Mouse (Mus musculus): ENCODE results near the gene Gsta2.
"Not testable (repeated sequence)": the region's sequence is repeated elsewhere in the genome, so short reads cannot be mapped to it uniquely, and the experiment has no call there.

The Gsta2 gene

GRCm38 (mm10) chr9:78351504-78352220 is 3.9 kb downstream of the Gsta2 start:
- POLR2A ChIA-PET, result interaction anchor here in 3 of 4 experiments (0.6 to 15.5 kb wide), 11 partner anchors 9 to 131 kb away, joined by 3 to 455 read pairs (median 4); partner anchors contain the start of genes Dppa5a (in 2 of the 3) and Ooep (in 1 of the 3)
- CTCF ChIA-PET, result interaction anchor here (0.5 to 1.3 kb wide), 4 partner anchors 9 to 35 kb away, joined by 3 to 5 read pairs (median 4); no protein-coding TSS in a partner anchor

- ChIA-PET POLR2A (interaction anchor here (0.5 to 15.5 kb wide), 12 partner anchors 11 to 777 kb away, joined by 3 to 455 read pairs (median 7); partner anchors contain the start of genes Dppa5a (in 1 of the 4) and Ooep (in 1 of the 4)), CTCF (interaction anchor here in 1 of 4 experiments (1.3 kb wide), 1 partner anchor 19 kb away, joined by 6 read pairs; no protein-coding TSS in a partner anchor)
Measured at GRCm38 (mm10) chr9:78350007-78350406, 5.6 kb downstream of the Gsta2 start.

GRCm38 (mm10) chr9:78349141-78349540 is 6.4 kb downstream of the Gsta2 start:
- POLR2A ChIA-PET, result interaction anchor here in 3 of 4 experiments (0.6 to 2.5 kb wide), 10 partner anchors 9 to 132 kb away, joined by 3 to 7 read pairs (median 4); partner anchors contain the start of gene Dppa5a (in 2 of the 3)
- CTCF ChIA-PET, result interaction anchor here in 2 of 4 experiments (1.3 kb wide), 2 partner anchors 11 to 18 kb away, joined by 3 to 6 read pairs; no protein-coding TSS in a partner anchor

GRCm38 (mm10) chr9:78348206-78349004 is 7.2 kb downstream of the Gsta2 start:
- ChIA-PET CTCF (interaction anchor here in 1 of 4 experiments (1.3 kb wide), 1 partner anchor 10 kb away, joined by 3 read pairs; no protein-coding TSS in a partner anchor), POLR2A (interaction anchor here in 3 of 4 experiments (0.6 to 2.5 kb wide), 12 partner anchors 9 to 133 kb away, joined by 3 to 7 read pairs (median 4); partner anchors contain the start of gene Dppa5a (in 2 of the 3))

GRCm38 (mm10) chr9:78347004-78347403 is 8.6 kb downstream of the Gsta2 start:
- ChIA-PET CTCF (no interaction called here), POLR2A (no interaction called here)

GRCm38 (mm10) chr9:78345235-78345634 is 10.4 kb downstream of the Gsta2 start:
- CTCF ChIA-PET, result interaction anchor here in 2 of 4 experiments (0.6 to 0.9 kb wide), 2 partner anchors 51 to 601 kb away, joined by 4 to 6 read pairs; no protein-coding TSS in a partner anchor
- POLR2A ChIA-PET, result interaction anchor here in 3 of 4 experiments (0.7 to 1.6 kb wide), 4 partner anchors 12 to 84 kb away, joined by 4 to 7 read pairs (median 4); no protein-coding TSS in a partner anchor

GRCm38 (mm10) chr9:78343055-78343454 is 12.5 kb downstream of the Gsta2 start:
- ChIA-PET CTCF (interaction anchor here in 2 of 4 experiments (0.6 to 1.2 kb wide), 2 partner anchors 42 to 47 kb away, joined by 3 to 5 read pairs; no protein-coding TSS in a partner anchor), POLR2A (interaction anchor here in 2 of 4 experiments (1.0 to 1.7 kb wide), 7 partner anchors 17 to 152 kb away, joined by 3 to 5 read pairs (median 3); no protein-coding TSS in a partner anchor)

GRCm38 (mm10) chr9:78342494-78342893 is 13.1 kb downstream of the Gsta2 start:
- ChIA-PET POLR2A (interaction anchor here in 2 of 4 experiments (0.9 to 1.7 kb wide), 7 partner anchors 14 to 151 kb away, joined by 3 to 5 read pairs (median 3); no protein-coding TSS in a partner anchor), CTCF (interaction anchor here in 2 of 4 experiments (0.6 to 1.2 kb wide), 3 partner anchors 16 to 47 kb away, joined by 3 to 5 read pairs (median 3); no protein-coding TSS in a partner anchor)

- CTCF ChIA-PET, result interaction anchor here (0.6 to 1.8 kb wide), 31 partner anchors 9 to 227 kb away, joined by 3 to 29 read pairs (median 3); partner anchors contain the start of gene Ddx43 (in 1 of the 4)
- POLR2A ChIA-PET, result interaction anchor here in 3 of 4 experiments (0.6 to 1.8 kb wide), 11 partner anchors 19 to 149 kb away, joined by 3 to 9 read pairs (median 4); partner anchors contain the start of gene Dppa5a (in 1 of the 3)
Measured at GRCm38 (mm10) chr9:78340324-78340723, 15.3 kb downstream of the Gsta2 start.

- POLR2A ChIA-PET, result not testable (repeated sequence)
- CTCF ChIA-PET, result interaction anchor here in 1 of 4 experiments (0.5 kb wide), 1 partner anchor 93 kb away, joined by 3 read pairs; no protein-coding TSS in a partner anchor
Measured at GRCm38 (mm10) chr9:78337050-78337449, 18.5 kb downstream of the Gsta2 start.

- POLR2A ChIA-PET, result not testable (repeated sequence)
- CTCF ChIA-PET, result interaction anchor here in 1 of 4 experiments (0.6 kb wide), 1 partner anchor 210 kb away, joined by 7 read pairs; no protein-coding TSS in a partner anchor
Measured at GRCm38 (mm10) chr9:78327289-78327688, 28.3 kb downstream of the Gsta2 start, which contains the start of gene Omt2b. TSS of gene Omt2b (plus strand) at chr9:78327589.

GRCm38 (mm10) chr9:78319499-78319898 is 36.1 kb downstream of the Gsta2 start:
- POLR2A ChIA-PET, result no interaction called here
- CTCF ChIA-PET, result no interaction called here

- ChIA-PET CTCF (no interaction called here), POLR2A (no interaction called here)
Measured at GRCm38 (mm10) chr9:78314696-78315095, 40.9 kb downstream of the Gsta2 start, which contains the start of gene Omt2a. TSS of gene Omt2a (minus strand) at chr9:78314796.

- CTCF ChIA-PET, result not testable (repeated sequence)
- POLR2A ChIA-PET, result interaction anchor here in 1 of 4 experiments (0.5 kb wide), 1 partner anchor 116 kb away, joined by 3 read pairs; no protein-coding TSS in a partner anchor
Measured at GRCm38 (mm10) chr9:78308122-78308521, 47.5 kb downstream of the Gsta2 start.

- CTCF ChIA-PET, POLR2A ChIA-PET: not testable (repeated sequence)
Measured at GRCm38 (mm10) chr9:78299143-78299542, 56.4 kb downstream of the Gsta2 start.

- ChIA-PET CTCF (no interaction called here), POLR2A (no interaction called here)
Measured at GRCm38 (mm10) chr9:78298232-78298631, 57.4 kb downstream of the Gsta2 start.

GRCm38 (mm10) chr9:78296089-78296488 is 59.5 kb downstream of the Gsta2 start:
- ChIA-PET CTCF (interaction anchor here (0.6 to 1.8 kb wide), 11 partner anchors 8 to 168 kb away, joined by 3 to 29 read pairs (median 4); no protein-coding TSS in a partner anchor), POLR2A (interaction anchor here in 1 of 4 experiments (0.5 to 1.5 kb wide), 3 partner anchors 44 to 72 kb away, joined by 3 to 5 read pairs (median 3); partner anchors contain the start of gene Dppa5a)

GRCm38 (mm10) chr9:78294781-78295180 is 60.8 kb downstream of the Gsta2 start:
- POLR2A ChIA-PET, result interaction anchor here in 1 of 4 experiments (0.6 kb wide), 1 partner anchor 184 kb away, joined by 3 read pairs; no protein-coding TSS in a partner anchor
- CTCF ChIA-PET, result not testable (repeated sequence)

Data from embryonic stem cell, embryonic (primary cell).